Mouse (Mus musculus) neural tube, embryonic 11.5 days (tissue): ENCODE results near the gene Slc38a11. TPM values are rescaled to one million over a fixed set of nuclear protein-coding genes. Genes with fewer than 3 reads are reported as not detected.

Source experiments
- ATAC-seq: fragments of 200-750 bp; cut with Nextera tagmentation; 2 replicates; pipeline ENCODE4 v1.8.0; 2017; ENCODE audit warnings: moderate number of reproducible peaks, mild to moderate bottlenecking, moderate TSS enrichment, moderate library complexity; ENCODE audit not compliant: insufficient read depth, low FRiP score, low TSS enrichment
- DNase-seq: peaks from one replicate; pipeline ENCODE4 v3.0.0-alpha.2; 2015; ENCODE audit warnings: low spot score
- H3K27ac ChIP-seq: fragments of 300-500 bp; sonication (generic); 2 replicates; pipeline ENCODE4 v1.5.1; 2014; ENCODE audit warnings: low read depth, mild to moderate bottlenecking, low read length
- H3K27me3 ChIP-seq: fragments of 300-500 bp; sonication (generic); 2 replicates; pipeline ENCODE4 v1.6.1; 2014; ENCODE audit warnings: mild to moderate bottlenecking, low read length, mixed read lengths; ENCODE audit not compliant: control insufficient read depth, insufficient read depth
- H3K36me3 ChIP-seq: fragments of 300-500 bp; sonication (generic); 2 replicates; pipeline ENCODE4 v1.6.1; 2014; ENCODE audit warnings: mild to moderate bottlenecking, low read length, moderate library complexity, mixed read lengths; ENCODE audit not compliant: control insufficient read depth, insufficient read depth
- H3K4me1 ChIP-seq: fragments of 300-500 bp; sonication (generic); 2 replicates; pipeline ENCODE4 v1.6.1; 2014; ENCODE audit warnings: low read length, mixed read lengths; ENCODE audit not compliant: control insufficient read depth, insufficient read depth
- H3K4me2 ChIP-seq: fragments of 300-500 bp; sonication (generic); 2 replicates; pipeline ENCODE4 v1.6.1; 2014; ENCODE audit warnings: low read depth, mild to moderate bottlenecking, moderate library complexity
- H3K4me3 ChIP-seq: fragments of 300-500 bp; sonication (generic); 2 replicates; pipeline ENCODE4 v1.5.1; 2014; ENCODE audit warnings: low read depth, low read length
- H3K9ac ChIP-seq: fragments of 300-500 bp; sonication (generic); 2 replicates; pipeline ENCODE4 v1.6.1; 2014; ENCODE audit warnings: mild to moderate bottlenecking, low read length
- H3K9me3 ChIP-seq: fragments of 300-500 bp; sonication (generic); 2 replicates; pipeline ENCODE4 v1.6.1; 2016; ENCODE audit warnings: low read length; ENCODE audit not compliant: control insufficient read depth
- WGBS: fragments of 180-500 bp; shearing (Covaris S2); extraction: QIAGEN DNeasy Blood & Tissue Kit; methylation state at CpG from one replicate; pipeline ENCODE4 v1.1.7; 2014; 5-methylcytosine and 5-hydroxymethylcytosine counted together
- polyA plus RNA-seq: library from polyadenylated mRNA; unstranded; fragments of >200 nt; fragmentation: Nextera tagmentation; extraction: Ambion mirVana; gene quantifications from 2 replicates; pipeline ENCODE4 v1.2.1, GENCODE M21; 2014

Gene Slc38a11
- polyA plus RNA-seq, 1 experiment from 2014 or later, result 0.28 TPM

- H3K4me1 ChIP-seq, result no peaks in the 10 kb centered on the region
- DNase-seq (no peak), ATAC-seq (no peak)
- H3K27me3 ChIP-seq, result no peaks in the 10 kb centered on the region
- H3K27ac ChIP-seq, result no peak overlapping the region
- no peak overlapping the region for H3K4me2 ChIP-seq
- no peak overlapping the region for H3K4me3 ChIP-seq
- no peaks in the 10 kb centered on the region for H3K9me3 ChIP-seq
- H3K9ac ChIP-seq, result no peak overlapping the region
- H3K36me3 ChIP-seq, result no peaks in the 10 kb centered on the region
- 53% methylated on average over 4 of the region's 4 CpGs for WGBS
Observed at GRCm38 (mm10) chr2:65382485-65382884, 18.7 kb upstream of the Slc38a11 start.

- H3K9me3 ChIP-seq, result no peaks in the 10 kb centered on the region
- no peaks in the 10 kb centered on the region for H3K36me3 ChIP-seq
- whole genome bisulfite sequencing, result 65% methylated on average over 4 of the region's 4 CpGs
- no peak overlapping the region for H3K4me2 ChIP-seq
- H3K27me3 ChIP-seq, result no peaks in the 10 kb centered on the region
- no peak overlapping the region for H3K27ac ChIP-seq
- H3K9ac ChIP-seq, result no peak overlapping the region
- H3K4me3 ChIP-seq, result no peak overlapping the region
- no peak for ATAC-seq
- no peaks in the 10 kb centered on the region for H3K4me1 ChIP-seq
- no peak for DNase-seq
Observed at GRCm38 (mm10) chr2:65378425-65378824, 14.6 kb upstream of the Slc38a11 start.

- no peaks in the 10 kb centered on the region for H3K4me1 ChIP-seq
- no peak overlapping the region for H3K27ac ChIP-seq
- no peaks in the 10 kb centered on the region for H3K9me3 ChIP-seq
- H3K4me3 ChIP-seq, result no peak overlapping the region
- H3K4me2 ChIP-seq, result no peak overlapping the region
- no peaks in the 10 kb centered on the region for H3K27me3 ChIP-seq
- no peak for DNase-seq
- H3K9ac ChIP-seq, result no peak overlapping the region
- no peaks in the 10 kb centered on the region for H3K36me3 ChIP-seq
- 90% methylated on average over 5 of the region's 5 CpGs for WGBS
- no peak for ATAC-seq
Observed at GRCm38 (mm10) chr2:65374410-65374809, 10.6 kb upstream of the Slc38a11 start.

GRCm38 (mm10) chr2:65373076-65373475 is 9.2 kb upstream of the Slc38a11 start:
- H3K9ac ChIP-seq, result no peak overlapping the region
- H3K4me1 ChIP-seq, result no peaks in the 10 kb centered on the region
- no peaks in the 10 kb centered on the region for H3K9me3 ChIP-seq
- H3K36me3 ChIP-seq, result no peaks in the 10 kb centered on the region
- H3K27ac ChIP-seq, result no peak overlapping the region
- H3K27me3 ChIP-seq, result no peaks in the 10 kb centered on the region
- H3K4me3 ChIP-seq, result no peak overlapping the region
- no peak overlapping the region for H3K4me2 ChIP-seq
- 94% methylated on average over 4 of the region's 4 CpGs for WGBS
- no peak for ATAC-seq
- DNase-seq, result no peak

GRCm38 (mm10) chr2:65360736-65361475 is 2.9 kb downstream of the Slc38a11 start:
- DNase-seq, result no peak
- H3K9me3 ChIP-seq, result no peaks in the 10 kb centered on the region
- no peaks in the 10 kb centered on the region for H3K36me3 ChIP-seq
- no peak for ATAC-seq
- no peaks in the 10 kb centered on the region for H3K4me1 ChIP-seq
- WGBS, result 88% methylated on average over 9 of the region's 9 CpGs
- H3K4me2 ChIP-seq, result no peak overlapping the region
- H3K4me3 ChIP-seq, result no peak overlapping the region
- no peaks in the 10 kb centered on the region for H3K27me3 ChIP-seq
- no peak overlapping the region for H3K27ac ChIP-seq
- no peak overlapping the region for H3K9ac ChIP-seq

- DNase-seq, result no peak
- WGBS, result 74% methylated on average over 4 of the region's 4 CpGs
- Histone ChIP-seq H3K9ac (no peak overlapping the region), H3K36me3 (no peaks in the 10 kb centered on the region), H3K4me3 (no peak overlapping the region), H3K27ac (no peak overlapping the region), H3K4me2 (no peak overlapping the region), H3K9me3 (no peaks in the 10 kb centered on the region), H3K4me1 (no peaks in the 10 kb centered on the region), H3K27me3 (no peaks in the 10 kb centered on the region)
- no peak for ATAC-seq
Observed at GRCm38 (mm10) chr2:65347367-65347766, 16.5 kb downstream of the Slc38a11 start.

GRCm38 (mm10) chr2:65346915-65347314 is 16.9 kb downstream of the Slc38a11 start:
- ATAC-seq (no peak), DNase-seq (no peak)
- 74% methylated on average over 1 of the region's 1 CpGs for WGBS
- Histone ChIP-seq H3K4me3 (no peak overlapping the region), H3K4me1 (no peaks in the 10 kb centered on the region), H3K36me3 (no peaks in the 10 kb centered on the region), H3K9ac (no peak overlapping the region), H3K27ac (no peak overlapping the region), H3K9me3 (no peaks in the 10 kb centered on the region), H3K27me3 (no peaks in the 10 kb centered on the region), H3K4me2 (no peak overlapping the region)

GRCm38 (mm10) chr2:65346037-65346436 is 17.8 kb downstream of the Slc38a11 start:
- Histone ChIP-seq H3K4me2 (no peak overlapping the region), H3K36me3 (no peaks in the 10 kb centered on the region), H3K4me1 (no peaks in the 10 kb centered on the region), H3K27ac (no peak overlapping the region), H3K27me3 (no peaks in the 10 kb centered on the region), H3K9me3 (no peaks in the 10 kb centered on the region), H3K4me3 (no peak overlapping the region), H3K9ac (no peak overlapping the region)
- 90% methylated on average over 5 of the region's 5 CpGs for WGBS
- ATAC-seq (no peak), DNase-seq (no peak)

GRCm38 (mm10) chr2:65342057-65342456 is 21.8 kb downstream of the Slc38a11 start:
- H3K27me3 ChIP-seq, result no peaks in the 10 kb centered on the region
- no peak overlapping the region for H3K27ac ChIP-seq
- 80% methylated on average over 10 of the region's 10 CpGs for WGBS
- no peaks in the 10 kb centered on the region for H3K4me1 ChIP-seq
- no peak overlapping the region for H3K9ac ChIP-seq
- H3K4me2 ChIP-seq, result no peak overlapping the region
- H3K36me3 ChIP-seq, result no peaks in the 10 kb centered on the region
- H3K4me3 ChIP-seq, result no peak overlapping the region
- DNase-seq (no peak), ATAC-seq (no peak)
- no peaks in the 10 kb centered on the region for H3K9me3 ChIP-seq
